12 mouse cellular contexts compared by ENCODE assay signal in the genomic region with DNA sequence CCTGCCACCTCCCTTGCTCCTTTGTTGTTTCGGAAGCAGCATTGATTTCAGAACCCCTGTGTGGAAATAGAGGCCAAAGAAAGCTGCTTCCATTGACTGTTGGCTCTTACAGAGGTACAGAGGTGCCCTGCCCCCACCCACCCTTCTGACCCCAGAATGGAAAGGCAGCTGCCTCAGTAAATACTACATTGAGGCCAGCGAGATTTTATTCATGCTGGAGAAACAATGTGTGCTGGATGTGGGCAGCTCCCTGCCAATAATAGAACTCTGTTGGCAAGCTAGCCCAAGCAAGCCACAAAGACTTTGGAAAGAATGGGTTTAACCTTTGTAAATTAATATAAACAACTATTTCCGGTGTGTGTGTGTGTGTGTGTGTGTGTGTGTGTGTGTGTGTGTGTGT. TPM values are rescaled to one million over a fixed set of nuclear protein-coding genes. Genes with fewer than 3 reads are reported as not detected.
A peak's percentile ranks its signal among the peaks of the same experiment; 100 is the strongest.
DNase-seq lines count a peak whose midpoint lies in the region; ATAC-seq and TF ChIP-seq lines count a peak whose summit lies in the region.
"Had no signal": no experiment of that assay in that cellular context is flagged by ENCODE, and none has a peak within 500 bp of the region (broad histone marks: within the 10 kb centered on the region; RNA-seq: fewer than 3 reads in every experiment).

No protein-coding gene starts in this region.

- H3K4me1 ChIP-seq in heart, embryonic 11.5 days (ENCODE audit: control insufficient read depth, insufficient read depth, low read length): peaks cover 39% of the 10 kb centered on the region
- H3K4me1 ChIP-seq in neural tube, embryonic 13.5 days (replicated peaks): peaks cover 45% of the 10 kb centered on the region
- H3K4me1 ChIP-seq in neural tube, embryonic 15.5 days: peaks cover 44% of the 10 kb centered on the region
- H3K4me1 ChIP-seq in heart, embryonic 15.5 days (replicated peaks): peaks cover 66% of the 10 kb centered on the region

- H3ac ChIP-seq in myocyte (ENCODE audit: control insufficient read depth, insufficient read length): no peak overlapping the region

- H3K9ac ChIP-seq in heart, embryonic 11.5 days (ENCODE audit: low read depth, low read length): no peak overlapping the region
- H3K9ac ChIP-seq in neural tube, embryonic 13.5 days: no peak overlapping the region
- H3K9ac ChIP-seq in neural tube, embryonic 15.5 days (replicated peaks): no peak overlapping the region
- H3K9ac ChIP-seq in heart, embryonic 15.5 days: no peak overlapping the region
- H3K9ac ChIP-seq: hindbrain, embryonic 14.5 days; limb, embryonic 12.5 days had no signal

- no peaks in the 10 kb centered on the region for H3K27me3 ChIP-seq in heart, embryonic 11.5 days (ENCODE audit: control insufficient read depth, insufficient read depth, low read length)
- no peaks in the 10 kb centered on the region for H3K27me3 ChIP-seq in neural tube, embryonic 13.5 days
- H3K27me3 ChIP-seq in neural tube, embryonic 15.5 days (replicated peaks): no peaks in the 10 kb centered on the region
- no peaks in the 10 kb centered on the region for H3K27me3 ChIP-seq in heart, embryonic 15.5 days
- no peaks in the 10 kb centered on the region for H3K27me3 ChIP-seq in myocyte (ENCODE audit: control insufficient read depth, insufficient read depth, insufficient read length)
- H3K27me3 ChIP-seq: limb, embryonic 12.5 days had no signal

- no peaks in the 10 kb centered on the region for H3K9me3 ChIP-seq in heart, embryonic 11.5 days (replicated peaks; ENCODE audit: control insufficient read depth, low read length)
- no peaks in the 10 kb centered on the region for H3K9me3 ChIP-seq in neural tube, embryonic 13.5 days
- H3K9me3 ChIP-seq in neural tube, embryonic 15.5 days (replicated peaks): no peaks in the 10 kb centered on the region
- no peaks in the 10 kb centered on the region for H3K9me3 ChIP-seq in heart, embryonic 15.5 days (replicated peaks)
- H3K9me3 ChIP-seq: limb, embryonic 12.5 days had no signal

- no peak for ATAC-seq in heart, embryonic 11.5 days (replicated peaks; ENCODE audit: insufficient number of reproducible peaks, low FRiP score, low TSS enrichment)
- ATAC-seq in neural tube, embryonic 13.5 days (ENCODE audit: low read depth): no peak
- ATAC-seq in neural tube, embryonic 15.5 days (ENCODE audit: low FRiP score): no peak
- ATAC-seq in heart, embryonic 15.5 days (replicated peaks; ENCODE audit: insufficient number of reproducible peaks, insufficient read depth, low FRiP score, low read depth): peak; percentile 65

- peaks cover 63% of the 10 kb centered on the region for H3K79me2 ChIP-seq in myocyte (ENCODE audit: control insufficient read depth, insufficient read depth)

- no peak overlapping the region for H3K4me2 ChIP-seq in heart, embryonic 11.5 days
- H3K4me2 ChIP-seq in neural tube, embryonic 13.5 days: no peak overlapping the region
- H3K4me2 ChIP-seq in neural tube, embryonic 15.5 days: no peak overlapping the region
- H3K4me2 ChIP-seq in heart, embryonic 15.5 days: peak overlapping the region; percentile 28; the same call in 1 of the 2 replicates
- peak overlapping the region; percentile 46 for H3K4me2 ChIP-seq in myocyte (ENCODE audit: low read depth)
- H3K4me2 ChIP-seq: hindbrain, embryonic 14.5 days; limb, embryonic 12.5 days had no signal

- no peak for TF ChIP-seq POLR2A in myocyte (IDR thresholded peaks at IDR 0.05; ENCODE audit: insufficient read length, low read depth)

- peak; percentile 53 to 77 for DNase-seq in heart, adult 18-20 months
- DNase-seq in thymus, postnatal 14 days: no peak
- DNase-seq in layer of hippocampus, postnatal 14 days (ENCODE audit: low spot score in 2 of 2): no peak
- DNase-seq: cerebellum, adult 11-12 months; right cerebral cortex, postnatal 25 days had no signal

- no peak overlapping the region; the same call in 1 of the 2 replicates for H3K27ac ChIP-seq in heart, embryonic 11.5 days (ENCODE audit: low read depth, low read length)
- H3K27ac ChIP-seq in neural tube, embryonic 13.5 days (replicated peaks): 0 out of 2 replicates have a peak overlapping the region, but pooled peaks have one; percentile 9
- H3K27ac ChIP-seq in neural tube, embryonic 15.5 days (replicated peaks): no peak overlapping the region
- H3K27ac ChIP-seq in heart, embryonic 15.5 days: peak overlapping the region; percentile 79
- H3K27ac ChIP-seq: hindbrain, embryonic 14.5 days; limb, embryonic 12.5 days had no signal

- no peaks in the 10 kb centered on the region for H3K36me3 ChIP-seq in heart, embryonic 11.5 days (ENCODE audit: control insufficient read depth, insufficient read depth, low read length)
- no peaks in the 10 kb centered on the region for H3K36me3 ChIP-seq in neural tube, embryonic 13.5 days
- no peaks in the 10 kb centered on the region for H3K36me3 ChIP-seq in neural tube, embryonic 15.5 days
- H3K36me3 ChIP-seq in heart, embryonic 15.5 days: no peaks in the 10 kb centered on the region
- peaks cover 4% of the 10 kb centered on the region for H3K36me3 ChIP-seq in myocyte (ENCODE audit: control insufficient read depth, insufficient read depth)
- H3K36me3 ChIP-seq: limb, embryonic 12.5 days had no signal

- 53% methylated on average over 3 of the region's 3 CpGs for WGBS in heart, embryonic 11.5 days (ENCODE audit: insufficient replicate concordance)
- 19% methylated on average over 3 of the region's 3 CpGs for WGBS in neural tube, embryonic 13.5 days
- 29% methylated on average over 3 of the region's 3 CpGs for WGBS in neural tube, embryonic 15.5 days
- WGBS in heart, embryonic 15.5 days: 48% methylated on average over 3 of the region's 3 CpGs

- no peak overlapping the region for H3K4me3 ChIP-seq in heart, embryonic 11.5 days (ENCODE audit: low read depth, low read length)
- no peak overlapping the region for H3K4me3 ChIP-seq in neural tube, embryonic 13.5 days
- H3K4me3 ChIP-seq in neural tube, embryonic 15.5 days (replicated peaks): no peak overlapping the region
- no peak overlapping the region for H3K4me3 ChIP-seq in heart, embryonic 15.5 days
- no peak overlapping the region for H3K4me3 ChIP-seq in myocyte
- H3K4me3 ChIP-seq: limb, embryonic 12.5 days had no signal

TF ChIP-seq in myocyte, 11 proteins besides CTCF, POLR2A, EP300 and RAD21:
- TF ChIP-seq REST (IDR thresholded peaks at IDR 0.05; ENCODE audit: insufficient read depth, insufficient read length): no peak
- no peak for TF ChIP-seq USF1 (IDR thresholded peaks at IDR 0.05; ENCODE audit: low read depth)
- no peak for TF ChIP-seq CEBPB (IDR thresholded peaks at IDR 0.05; ENCODE audit: insufficient read depth, poor library complexity, severe bottlenecking)
- TF ChIP-seq MAX (IDR thresholded peaks at IDR 0.05; ENCODE audit: low read depth): no peak
- no peak for TF ChIP-seq SRF (IDR thresholded peaks at IDR 0.05; ENCODE audit: control insufficient read depth, insufficient read length, low read depth)
- peak in 1 of 3 experiments; percentile 49 for TF ChIP-seq MYOD1 (IDR thresholded peaks at IDR 0.05; ENCODE audit: control insufficient read depth in 1 of 3, insufficient read length in 2 of 3, low read depth in 2 of 3)
TF ChIP-seq in myocyte: peak in this region for 1.

RNA-seq across cellular contexts. Expression of a gene that starts 24.8 kb away (rescaled TPM):
- 100 to 1,000 TPM in 1 of 2 experiments, 10 to 100 TPM in 1; 88.3 to 107 TPM for total RNA-seq in heart, adult 18-20 months (2021)
- 93.7 and 110 TPM in 2 replicates for polyA plus RNA-seq in heart, embryonic 11.5 days (2014; fragmentation: Nextera tagmentation; extraction: Ambion mirVana)
- 149 and 151 TPM in 2 replicates for polyA plus RNA-seq in neural tube, embryonic 13.5 days (2015; fragmentation: Nextera tagmentation; extraction: Ambion mirVana)
- 107 and 117 TPM in 2 replicates for polyA plus RNA-seq in neural tube, embryonic 15.5 days (2015; fragmentation: Nextera tagmentation; extraction: Ambion mirVana)
- 138 and 147 TPM in 2 replicates for polyA plus RNA-seq in heart, embryonic 15.5 days (2015; fragmentation: Nextera tagmentation; extraction: Ambion mirVana)
- polyA plus RNA-seq in myocyte (2012; fragmentation: generic; extraction: Trizol): 12.7 TPM
- total RNA-seq in layer of hippocampus, postnatal 14 days (2021): 100 to 1,000 TPM; 127 to 140 TPM

Comparison
In these comparisons a context has a peak if more than half of its experiments do, and no peak if none do; other contexts are left out.
1. H3K27ac ChIP-seq: peak in neural tube, embryonic 13.5 days (single experiment) and heart, embryonic 15.5 days (single experiment); none in heart, embryonic 11.5 days (single experiment) and neural tube, embryonic 15.5 days (single experiment).
2. H3K4me2 ChIP-seq: peak in heart, embryonic 15.5 days (single experiment) and myocyte (single experiment); none in heart, embryonic 11.5 days (single experiment), neural tube, embryonic 13.5 days (single experiment) and neural tube, embryonic 15.5 days (single experiment).
3. DNase-seq: peak in heart, adult 18-20 months (2 of 2); none in thymus, postnatal 14 days (single experiment) and layer of hippocampus, postnatal 14 days (0 of 2).